Mouse (Mus musculus): ENCODE measurements around the gene Sema3a.
A peak's percentile ranks its signal among the peaks of the same experiment; 100 is the strongest.
"Not testable (repeated sequence)": the region's sequence is repeated elsewhere in the genome, so short reads cannot be mapped to it uniquely, and the experiment has no call there.

Sema3a gene

GRCm38 (mm10) chr5:13548210-13548554 lies 423.0 kb downstream of the Sema3a start:
- no peak for DNase-seq (ENCODE audit: low read depth, low spot score)

- no peak for DNase-seq (ENCODE audit: low read depth, low spot score)
These were observed 423.9 kb downstream of the Sema3a start for GRCm38 (mm10) chr5:13549080-13549479.

- no peak for DNase-seq (ENCODE audit: low read depth, low spot score)
These were observed 425.7 kb downstream of the Sema3a start for GRCm38 (mm10) chr5:13550953-13551352.

GRCm38 (mm10) chr5:13557257-13557656 lies 432.0 kb downstream of the Sema3a start:
- no peak for DNase-seq (ENCODE audit: low read depth, low spot score)

GRCm38 (mm10) chr5:13573867-13574266 lies 448.7 kb downstream of the Sema3a start:
- DNase-seq (ENCODE audit: low read depth, low spot score), result no peak

GRCm38 (mm10) chr5:13579123-13579522 lies 453.9 kb downstream of the Sema3a start:
- no peak for DNase-seq (ENCODE audit: low read depth, low spot score)

- no peak for DNase-seq (ENCODE audit: low read depth, low spot score)
These were observed 460.5 kb downstream of the Sema3a start for GRCm38 (mm10) chr5:13585559-13586207.

GRCm38 (mm10) chr5:13594422-13594821 lies 469.2 kb downstream of the Sema3a start:
- no peak for DNase-seq (ENCODE audit: low read depth, low spot score)

GRCm38 (mm10) chr5:13611631-13612030 lies 486.4 kb downstream of the Sema3a start:
- DNase-seq (ENCODE audit: low read depth, low spot score), result no peak

- no peak for DNase-seq (ENCODE audit: low read depth, low spot score)
These were observed 486.9 kb downstream of the Sema3a start for GRCm38 (mm10) chr5:13612088-13612487.

- DNase-seq (ENCODE audit: low read depth, low spot score), result not testable (repeated sequence)
These were observed 489.4 kb downstream of the Sema3a start for GRCm38 (mm10) chr5:13614575-13614974.

GRCm38 (mm10) chr5:13615907-13616306 lies 490.7 kb downstream of the Sema3a start:
- DNase-seq (ENCODE audit: low read depth, low spot score), result no peak

GRCm38 (mm10) chr5:13622578-13622977 lies 497.4 kb downstream of the Sema3a start:
- DNase-seq (ENCODE audit: low read depth, low spot score), result no peak

- DNase-seq (ENCODE audit: low read depth, low spot score), result no peak
These were observed 499.5 kb downstream of the Sema3a start for GRCm38 (mm10) chr5:13624754-13625153.

- DNase-seq (ENCODE audit: low read depth, low spot score), result no peak
These were observed 500.9 kb downstream of the Sema3a start for GRCm38 (mm10) chr5:13626093-13626492.

GRCm38 (mm10) chr5:13628606-13629311 lies 503.5 kb downstream of the Sema3a start:
- DNase-seq (ENCODE audit: low read depth, low spot score), result peak; percentile 41

- no peak for DNase-seq (ENCODE audit: low read depth, low spot score)
These were observed 504.7 kb downstream of the Sema3a start for GRCm38 (mm10) chr5:13629916-13630315.

GRCm38 (mm10) chr5:13630692-13631091 lies 505.5 kb downstream of the Sema3a start:
- DNase-seq (ENCODE audit: low read depth, low spot score), result no peak

- DNase-seq (ENCODE audit: low read depth, low spot score), result no peak
These were observed 511.0 kb downstream of the Sema3a start for GRCm38 (mm10) chr5:13636237-13636636.
